Mouse (Mus musculus): ENCODE data around the gene Zc3h12d. TPM values are rescaled to one million over a fixed set of nuclear protein-coding genes. Genes with fewer than 3 reads are reported as not detected.

Zc3h12d gene
- total and polyA plus RNA-seq, 3 experiments, result 11.8 to 28.0 (median 16.3) TPM

DNA sequence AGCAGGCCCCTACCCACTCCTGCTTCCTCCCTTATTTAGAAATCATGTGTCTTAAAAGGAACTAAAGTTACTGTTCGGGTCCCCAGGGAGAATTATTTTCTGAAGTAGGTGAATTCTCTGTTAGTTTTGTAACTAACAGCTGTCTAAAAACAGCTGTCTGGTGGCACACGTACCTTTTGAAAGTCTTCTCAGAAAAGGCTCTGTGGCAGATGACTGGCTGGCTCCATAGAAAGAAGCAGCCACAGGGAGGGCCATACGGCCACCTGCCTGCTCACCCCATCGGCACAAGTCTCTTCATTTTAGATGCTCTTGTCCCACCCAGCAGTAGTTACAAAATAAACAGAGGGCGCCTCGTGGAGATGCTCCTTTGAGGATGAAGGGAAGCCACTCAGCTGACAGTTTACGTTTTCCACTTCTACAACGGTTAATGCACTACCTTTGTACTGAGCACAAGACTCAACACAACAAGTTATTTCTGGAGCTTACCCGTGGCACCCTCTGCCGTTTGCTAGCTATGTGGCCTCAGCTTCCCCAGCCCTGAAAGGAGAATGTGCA lies 2.5 kb downstream of the Zc3h12d start (continued):
- TF ChIP-seq ZKSCAN1 (IDR thresholded peaks at IDR 0.05; ENCODE audit: borderline replicate concordance, low read depth, low read length), result no peak
- 0 out of 2 replicates have a peak, but pooled peaks have one; percentile 65 for TF ChIP-seq MAZ (IDR thresholded peaks at IDR 0.05; ENCODE audit: low read depth, low read length)
- peak; percentile 12; the same call in 1 of the 2 replicates for TF ChIP-seq ZMIZ1 (IDR thresholded peaks at IDR 0.05; ENCODE audit: low read depth, low read length)
- peak; percentile 68; the same call in 1 of the 2 replicates for TF ChIP-seq MXI1 (IDR thresholded peaks at IDR 0.05; ENCODE audit: low read depth, low read length)
- peak; percentile 48; the same call in 1 of the 2 replicates for TF ChIP-seq CHD1 (IDR thresholded peaks at IDR 0.05; ENCODE audit: low read depth, low read length)
- no peak for TF ChIP-seq MAFK (IDR thresholded peaks at IDR 0.05; ENCODE audit: insufficient replicate concordance, low read length)
- TF ChIP-seq USF2 (conservative IDR thresholded peaks at IDR 0.05; ENCODE audit: low read depth, low read length), result no peak
- no peak for TF ChIP-seq JUND (conservative IDR thresholded peaks at IDR 0.05; ENCODE audit: low read depth, low read length)
- TF ChIP-seq ELF1 (IDR thresholded peaks at IDR 0.05; ENCODE audit: low read depth, low read length), result no peak; the same call in 1 of the 2 replicates
- TF ChIP-seq MAX (IDR thresholded peaks at IDR 0.05; ENCODE audit: low read length), result peak; percentile 68
- TF ChIP-seq POLR2A (IDR thresholded peaks at IDR 0.05; ENCODE audit: low read depth, low read length), result peak; percentile 23; the same call in 1 of the 2 replicates
- no peak for TF ChIP-seq USF1 (IDR thresholded peaks at IDR 0.05; ENCODE audit: low read depth, low read length)
- TF ChIP-seq POLR2AphosphoS2 (IDR thresholded peaks at IDR 0.05; ENCODE audit: low read depth, low read length), result no peak
- peak in 1 of 2 experiments; percentile 22; a peak in 2 of 4 replicates for TF ChIP-seq CTCF (conservative IDR thresholded peaks at IDR 0.05 in 1 of 2, IDR thresholded peaks at IDR 0.05 in 1 of 2; ENCODE audit: low read depth in 2 of 2, low read length in 2 of 2)
- 0 out of 2 replicates have a peak, but pooled peaks have one; percentile 7 for TF ChIP-seq CHD2 (IDR thresholded peaks at IDR 0.05; ENCODE audit: low read length)
- TF ChIP-seq KAT2A (IDR thresholded peaks at IDR 0.05; ENCODE audit: insufficient replicate concordance, low read length), result no peak; the same call in 1 of the 2 replicates
- TF ChIP-seq PAX5 (IDR thresholded peaks at IDR 0.05; ENCODE audit: low read length), result no peak

DNA sequence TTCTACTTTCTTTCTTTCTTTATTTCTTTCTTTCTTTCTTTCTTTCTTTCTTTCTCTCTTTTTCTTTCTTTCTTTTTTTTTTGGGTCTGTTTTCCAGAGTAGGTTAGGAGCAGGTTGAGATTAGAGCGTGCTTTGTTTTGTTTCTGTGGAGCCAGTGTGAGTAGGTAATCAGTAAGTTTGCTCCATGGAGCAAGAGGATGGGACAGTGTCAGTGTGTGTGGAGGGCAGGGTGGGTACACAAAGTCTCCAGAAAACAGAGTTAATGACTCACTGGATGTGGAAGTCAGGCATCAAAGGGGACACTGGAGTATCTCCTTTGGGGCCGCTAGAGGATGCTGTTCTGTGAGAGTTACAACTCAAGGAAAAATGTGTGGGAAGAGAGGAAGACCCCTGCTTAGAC lies 4.6 kb downstream of the Zc3h12d start:
- H3K79me2 ChIP-seq (replicated peaks; ENCODE audit: control insufficient read depth, extremely low read depth, insufficient read depth, poor library complexity, severe bottlenecking), result peaks cover 6% of the 10 kb centered on the region
- no peaks in the 10 kb centered on the region for H3K9me3 ChIP-seq (replicated peaks; ENCODE audit: low read length)
- peaks cover 0 to 5% of the 10 kb centered on the region in 2 experiments for H3K36me3 ChIP-seq (replicated peaks in 1 of 2; ENCODE audit: control insufficient read depth in 1 of 2, insufficient read depth in 1 of 2, low read length in 1 of 2)
- DNase-seq (ENCODE audit: extremely low read depth), result no peak
- peaks cover 40 to 70% of the 10 kb centered on the region in 2 experiments for H3K4me1 ChIP-seq (ENCODE audit: control insufficient read depth in 1 of 2, insufficient read depth in 2 of 2)
- no peak overlapping the region for H3K4me3 ChIP-seq (replicated peaks in 1 of 3; ENCODE audit: low read depth in 2 of 3, low read length in 2 of 3, poor library complexity in 1 of 3)
- TF ChIP-seq RAD21 (IDR thresholded peaks at IDR 0.05; ENCODE audit: low read depth, low read length) (no peak), MYC (IDR thresholded peaks at IDR 0.05; ENCODE audit: low read depth, low read length) (no peak), CTCF (conservative IDR thresholded peaks at IDR 0.05 in 1 of 2, IDR thresholded peaks at IDR 0.05 in 1 of 2; ENCODE audit: low read depth in 2 of 2, low read length in 2 of 2) (peak; percentile 28 to 37; a peak in 3 of 4 replicates)
- H3K27ac ChIP-seq (ENCODE audit: insufficient read depth, low read depth), result no peak overlapping the region
- no peak overlapping the region for H3K9ac ChIP-seq (ENCODE audit: insufficient read depth, low read depth)
- no peak overlapping the region for H3K4me2 ChIP-seq (ENCODE audit: insufficient read depth, low read depth, poor library complexity, severe bottlenecking)
- H3K27me3 ChIP-seq (replicated peaks), result no peaks in the 10 kb centered on the region
- in situ Hi-C loops (cut with MboI; ENCODE audit: low pct_ligation_motif_present, low pct_unique_long_range_greater_than_20kb, low sequenced_read_pairs), result loop anchor here (25.0 kb wide), 1 partner anchor 1125 kb away; no protein-coding TSS in a partner anchor
- dilution Hi-C loops (cut with MboI; ENCODE audit: extremely low pct_ligation_motif_present, extremely low pct_unique_long_range_greater_than_20kb, low sequenced_read_pairs), result no loop called here
